Mouse (Mus musculus): Measurements from ENCODE around the gene Vmn1r200.
"Not testable (repeated sequence)": the region's sequence is repeated elsewhere in the genome, so short reads cannot be mapped to it uniquely, and the experiment has no call there.

Vmn1r200 gene

DNA sequence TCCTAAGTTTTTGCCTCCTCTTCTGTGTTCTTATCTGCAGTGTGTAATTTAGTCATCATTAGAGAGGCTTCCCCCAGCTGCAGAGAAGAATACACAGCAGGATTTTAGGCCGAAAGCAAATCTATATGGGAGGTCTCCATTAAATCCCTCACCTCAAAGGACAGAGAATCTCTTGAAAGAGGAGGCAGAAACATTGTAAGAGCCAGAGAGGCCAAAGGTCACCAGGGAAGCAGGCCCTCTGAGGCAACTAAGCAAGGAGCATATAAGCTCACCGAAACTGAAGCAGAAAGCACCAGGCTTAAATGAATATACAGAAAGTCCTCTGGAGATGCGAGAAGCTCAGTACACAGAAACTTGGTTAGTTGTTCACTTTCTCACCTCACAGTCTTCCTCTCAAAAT is at the start of gene Vmn1r200:
Gene Vmn1r200 (plus strand): TSS at position 301 of the 400 bp plus-strand sequence.
- peak; percentile 2 for DNase-seq (ENCODE audit: low spot score)

- DNase-seq (ENCODE audit: low spot score) = no peak
Observed at GRCm38 (mm10) chr13:22350064-22350463, 40.1 kb upstream of the Vmn1r200 start, which contains the start of gene Vmn1r198. Vmn1r198 (plus strand) TSS chr13:22350364.

GRCm38 (mm10) chr13:22350813-22351212 is 39.4 kb upstream of the Vmn1r200 start:
- DNase-seq (ENCODE audit: low spot score) = no peak

DNA sequence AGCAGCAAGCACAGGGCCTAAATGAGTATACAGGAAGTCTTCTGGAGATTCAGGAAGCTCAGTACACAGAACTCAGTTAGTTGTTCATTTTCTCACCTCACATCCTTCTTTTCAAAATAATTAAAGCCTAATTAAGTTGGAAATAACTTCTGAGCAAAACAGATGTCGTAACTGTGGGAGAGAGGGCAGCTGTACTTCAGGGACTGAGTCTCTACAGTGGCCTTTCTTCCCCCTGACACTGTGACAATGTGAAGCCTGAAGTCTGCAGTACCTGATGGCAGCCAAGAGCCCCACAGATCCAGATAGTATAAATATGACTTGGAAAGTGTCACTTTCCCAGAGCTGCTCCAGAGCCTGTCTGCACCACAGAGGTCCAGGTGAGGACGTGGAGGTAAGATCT is 10.7 kb upstream of the Vmn1r200 start, which contains the start of gene Vmn1r199:
Gene Vmn1r199 (plus strand): TSS at position 301 of the 400 bp plus-strand sequence.
- DNase-seq (ENCODE audit: low spot score) = no peak

DNA sequence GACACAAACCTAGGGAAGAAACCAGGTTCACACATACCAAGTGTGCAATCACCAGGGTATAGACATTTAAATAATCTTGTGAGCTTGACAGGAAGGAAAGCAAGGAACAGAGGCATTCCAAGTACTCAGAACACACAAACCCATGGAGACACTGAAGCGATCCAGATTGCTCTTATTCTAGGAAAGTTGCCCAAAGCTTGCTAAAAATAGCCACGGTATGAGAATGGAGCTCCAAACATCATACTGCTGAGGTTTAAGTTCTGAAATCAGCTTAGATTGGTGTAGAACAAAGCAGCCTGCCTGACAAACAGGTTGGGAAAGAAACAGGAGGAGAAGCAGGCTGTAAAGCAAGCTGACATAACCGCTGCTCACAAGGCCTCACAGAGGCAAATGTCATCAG is 9.0 kb upstream of the Vmn1r200 start:
- not testable (repeated sequence) for DNase-seq (ENCODE audit: low spot score)

- DNase-seq (ENCODE audit: low spot score) = no peak
Observed at GRCm38 (mm10) chr13:22383401-22383800, 6.8 kb upstream of the Vmn1r200 start.

- DNase-seq (ENCODE audit: low spot score) = no peak
Observed at GRCm38 (mm10) chr13:22387050-22387449, 3.1 kb upstream of the Vmn1r200 start.

- no peak for DNase-seq (ENCODE audit: low spot score)
Observed at GRCm38 (mm10) chr13:22402978-22403377, 12.8 kb downstream of the Vmn1r200 start.
